Mouse (Mus musculus) CD4-positive, CD25-positive, alpha-beta regulatory T cell, adult 2 months (primary cell): ENCODE data around the gene Atp6v0d1.

Experiments used
- DNase-seq: peaks from one replicate; pipeline ENCODE4 v3.0.0-alpha.2; 2012; ENCODE audit warnings: low read depth, low spot score

Gene Atp6v0d1

GRCm38 (mm10) chr8:105574741-105575140 lies 8.9 kb upstream of the Atp6v0d1 start:
- no peak for DNase-seq

- peak; percentile 60 for DNase-seq
Measured at GRCm38 (mm10) chr8:105573427-105573826, 7.6 kb upstream of the Atp6v0d1 start.

GRCm38 (mm10) chr8:105571810-105572209 lies 6.0 kb upstream of the Atp6v0d1 start:
- DNase-seq = no peak

DNA sequence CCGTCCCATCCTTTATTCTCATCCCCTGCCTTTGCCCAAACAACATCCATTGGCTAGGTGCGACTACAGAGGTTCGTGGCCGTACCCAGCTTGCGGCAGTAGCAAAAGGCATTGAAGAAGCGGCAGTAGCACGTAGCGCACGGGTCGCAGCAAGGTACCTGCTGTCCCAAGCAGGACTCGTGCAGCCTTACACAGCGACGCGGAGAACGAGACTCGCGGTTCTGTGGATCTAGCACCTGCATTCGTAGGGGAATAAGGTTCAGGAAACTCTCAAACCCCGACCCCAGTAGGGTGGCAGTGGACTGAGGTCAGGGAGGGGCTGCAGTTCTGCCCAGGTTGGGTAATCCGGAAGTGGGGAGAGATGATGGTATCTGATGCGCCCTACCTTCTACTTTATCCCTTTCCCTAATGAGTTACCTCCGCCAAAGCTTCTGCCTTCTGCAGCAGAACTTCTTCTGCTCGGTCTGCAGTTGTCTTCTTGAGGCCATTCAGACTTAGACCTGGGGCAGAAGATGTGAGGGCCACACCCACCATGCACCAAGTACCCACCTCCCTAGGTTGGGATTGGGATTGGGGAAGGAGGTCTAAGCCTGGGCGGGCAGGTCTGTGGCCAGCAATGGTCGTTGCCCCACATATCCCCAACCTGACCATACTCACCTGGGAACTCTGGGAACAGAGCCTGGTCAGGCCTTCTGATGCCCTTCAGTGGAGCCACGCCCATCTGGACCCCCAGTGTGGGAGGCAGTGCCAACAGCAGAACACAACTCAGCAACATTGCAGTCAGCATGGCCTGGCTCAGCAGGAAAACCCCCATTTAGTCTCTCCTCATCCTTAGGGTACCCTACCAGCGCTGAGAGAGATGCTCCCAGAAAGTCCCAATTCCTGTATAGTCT lies 1.1 kb upstream of the Atp6v0d1 start:
- DNase-seq = peak; percentile 65

GRCm38 (mm10) chr8:105565401-105565881 lies 406 bp downstream of the Atp6v0d1 start:
- no peak for DNase-seq

- DNase-seq = peak; percentile 16
Measured at GRCm38 (mm10) chr8:105564573-105565229, 1.1 kb downstream of the Atp6v0d1 start.

- DNase-seq = no peak
Measured at GRCm38 (mm10) chr8:105563871-105564270, 2.0 kb downstream of the Atp6v0d1 start.

GRCm38 (mm10) chr8:105562863-105563262 lies 3.0 kb downstream of the Atp6v0d1 start:
- no peak for DNase-seq

- no peak for DNase-seq
Measured at GRCm38 (mm10) chr8:105555230-105555629, 10.6 kb downstream of the Atp6v0d1 start.

DNA sequence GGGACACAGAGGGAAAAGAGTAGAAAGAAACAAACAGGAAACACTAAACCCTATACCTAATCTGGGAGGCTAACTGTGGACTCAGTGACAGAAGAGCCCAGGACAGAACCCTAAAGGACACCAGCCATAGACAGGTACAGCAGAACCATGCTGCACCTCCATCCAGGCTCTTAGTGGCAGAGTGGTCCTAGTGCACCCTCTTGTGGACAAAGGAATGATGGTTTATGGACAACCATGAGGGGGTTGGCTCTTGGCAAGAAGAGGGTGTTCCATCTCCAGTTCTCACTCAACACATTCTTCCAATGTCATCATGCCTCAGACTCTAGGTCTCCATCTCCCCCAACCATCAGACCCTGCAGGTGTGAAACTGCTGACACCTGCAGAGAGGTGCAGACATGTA lies 11.8 kb downstream of the Atp6v0d1 start:
- peak; percentile 74 for DNase-seq

DNA sequence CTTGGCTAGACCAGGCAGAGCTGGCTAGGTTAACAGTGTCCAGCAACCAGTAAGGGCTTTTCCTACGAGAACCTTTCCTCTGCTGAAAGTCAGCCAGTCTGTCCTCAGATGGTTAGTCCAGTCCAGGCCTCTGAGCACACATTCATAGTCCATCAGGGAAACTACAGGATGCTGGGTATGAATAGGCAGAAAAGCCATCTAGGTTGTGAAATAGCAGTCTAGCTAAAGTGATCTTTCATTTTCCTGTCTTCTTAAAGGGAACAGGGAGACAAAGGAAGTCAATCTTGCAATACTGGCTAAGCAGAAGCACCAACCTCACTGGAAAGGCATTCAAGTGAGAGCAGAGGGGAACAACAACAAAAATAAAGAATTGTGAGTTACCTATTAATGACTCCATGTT lies 13.0 kb downstream of the Atp6v0d1 start:
- no peak for DNase-seq

DNA sequence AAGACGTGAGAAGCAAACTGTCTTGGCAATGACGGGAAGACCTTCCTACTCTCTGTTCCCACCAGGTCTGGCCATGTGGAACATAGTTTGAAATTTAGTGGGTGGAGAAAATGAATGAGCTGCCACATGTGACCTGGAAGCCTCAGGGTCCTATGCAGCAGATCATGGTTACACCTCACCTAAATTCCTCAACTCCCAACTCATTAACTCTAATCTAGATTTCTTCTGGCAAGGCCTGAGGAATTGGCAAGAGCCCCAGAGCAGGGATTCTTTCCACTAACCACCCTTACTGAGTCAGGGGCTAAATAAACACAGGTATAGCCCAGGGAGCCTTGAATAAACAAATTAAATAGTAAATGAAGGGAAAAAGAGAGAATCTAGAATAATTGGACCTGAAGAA lies 13.8 kb downstream of the Atp6v0d1 start:
- DNase-seq = no peak

- DNase-seq = no peak
Measured at GRCm38 (mm10) chr8:105550083-105550482, 15.8 kb downstream of the Atp6v0d1 start.

- no peak for DNase-seq
Measured at GRCm38 (mm10) chr8:105549506-105549905, 16.3 kb downstream of the Atp6v0d1 start.

GRCm38 (mm10) chr8:105546384-105547350 lies 19.2 kb downstream of the Atp6v0d1 start:
- DNase-seq = no peak

GRCm38 (mm10) chr8:105545249-105545648 lies 20.6 kb downstream of the Atp6v0d1 start:
- DNase-seq = no peak

- no peak for DNase-seq
Measured at GRCm38 (mm10) chr8:105544544-105545205, 21.2 kb downstream of the Atp6v0d1 start.

DNA sequence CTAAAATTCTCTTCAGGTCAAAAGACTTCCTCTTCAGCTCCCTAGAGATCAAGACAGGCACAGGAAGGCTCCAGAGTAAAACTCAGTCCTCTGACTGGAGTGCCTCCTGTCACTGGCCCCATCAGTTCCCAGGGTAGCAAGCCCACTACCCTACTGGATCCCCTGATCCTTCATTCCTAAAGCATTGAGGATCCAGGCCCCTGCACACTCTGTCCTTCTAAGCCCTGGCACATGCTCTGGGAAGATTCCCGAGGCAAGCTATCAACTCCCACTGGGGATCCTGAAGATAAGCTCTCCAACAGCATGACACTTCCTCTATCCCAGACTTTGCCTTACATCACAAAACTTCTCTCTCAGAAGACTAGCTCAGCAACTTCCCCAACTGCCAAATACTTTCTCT lies 22.1 kb downstream of the Atp6v0d1 start:
- no peak for DNase-seq

DNA sequence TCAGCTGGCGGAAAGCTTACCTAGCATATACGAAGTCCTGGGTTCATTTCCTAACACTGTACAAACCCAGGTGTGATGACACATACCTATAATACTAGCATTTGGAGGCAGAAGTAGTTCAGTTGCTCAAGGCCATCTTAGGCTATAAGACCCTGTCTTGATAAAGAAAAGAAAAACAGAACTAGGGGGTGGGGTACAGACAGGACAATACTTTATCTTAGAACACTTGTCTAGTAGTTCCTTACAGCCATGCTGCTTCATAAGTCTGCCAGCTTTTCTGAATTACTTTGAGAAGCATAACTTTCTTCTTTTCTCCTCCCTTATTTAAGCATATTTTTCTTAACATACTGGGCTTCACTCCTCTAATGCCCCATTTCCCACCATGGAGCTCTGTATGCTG lies 23.0 kb downstream of the Atp6v0d1 start:
- DNase-seq = no peak

GRCm38 (mm10) chr8:105542032-105542656 lies 23.7 kb downstream of the Atp6v0d1 start:
- DNase-seq = no peak

DNA sequence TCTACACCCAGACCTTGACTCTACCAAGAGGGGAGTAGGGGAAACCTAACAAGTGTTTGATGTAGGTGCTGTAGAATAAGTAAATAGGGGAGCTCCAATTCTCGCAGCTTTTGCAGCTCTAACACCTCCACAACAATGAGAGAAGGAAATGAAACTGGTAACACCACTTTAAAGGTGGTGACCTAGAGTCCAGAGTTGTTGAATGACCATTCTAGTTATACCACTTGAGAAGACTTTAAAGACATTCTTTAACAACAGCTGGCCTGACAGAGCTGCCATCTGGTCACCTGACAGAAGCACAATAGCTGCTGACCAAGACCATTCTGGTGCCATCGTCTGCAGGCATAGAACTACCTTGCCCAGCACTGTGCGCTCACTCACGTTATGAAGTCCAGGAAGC lies 26.9 kb downstream of the Atp6v0d1 start:
- no peak for DNase-seq
